Mouse (Mus musculus) c-Kit-negative CD71-positive TER-119-positive erythroid progenitor cells, embryonic 14.5 days (primary cell): ENCODE measurements around the gene Slc25a43.
A peak's percentile ranks its signal among the peaks of the same experiment; 100 is the strongest.
"Not testable (repeated sequence)": the region's sequence is repeated elsewhere in the genome, so short reads cannot be mapped to it uniquely, and the experiment has no call there.

ENCODE experiments used
- DNase-seq: peaks from one replicate; pipeline ENCODE4 v3.0.0-alpha.2; 2013; ENCODE audit warnings: low read depth, low spot score

Gene Slc25a43

DNA sequence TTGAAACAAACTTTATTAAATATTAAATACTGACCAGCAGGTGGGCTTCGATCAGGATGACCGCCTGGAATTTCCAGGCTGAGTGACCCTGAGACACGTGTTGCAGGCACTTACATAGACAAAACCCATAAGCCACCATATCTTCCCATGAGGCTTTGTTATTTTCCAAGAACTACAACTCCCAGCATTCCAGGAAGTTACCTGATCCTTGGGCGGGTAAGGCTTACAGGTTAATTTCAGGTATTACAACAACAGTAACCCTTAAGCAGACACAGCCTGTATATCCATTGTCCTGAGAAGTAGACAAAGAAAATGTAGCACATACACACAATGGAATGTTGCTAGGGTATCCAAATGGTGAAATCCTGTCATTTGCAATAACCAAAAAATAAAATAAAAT lies 45.9 kb downstream of the Slc25a43 start:
- no peak for DNase-seq

DNA sequence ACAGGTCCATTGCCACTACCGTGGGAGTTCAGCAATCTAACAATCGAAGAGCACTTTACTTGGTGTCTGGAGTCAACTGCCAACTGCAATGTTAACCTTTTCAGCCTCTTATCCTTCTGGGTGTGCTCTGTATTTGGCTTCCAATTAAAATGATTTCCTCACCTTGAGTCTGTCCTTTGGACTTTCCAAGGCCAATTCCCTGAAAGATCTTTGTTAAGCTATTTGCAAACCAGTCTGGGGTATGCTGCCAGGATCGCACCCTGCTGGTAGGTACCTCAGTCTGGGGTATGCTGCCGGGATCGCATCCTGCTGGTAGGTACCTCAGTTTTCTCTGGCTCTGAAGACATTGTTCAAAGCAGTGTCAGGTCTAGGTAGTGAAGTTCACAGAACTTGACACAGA lies 51.1 kb downstream of the Slc25a43 start:
- no peak for DNase-seq

DNA sequence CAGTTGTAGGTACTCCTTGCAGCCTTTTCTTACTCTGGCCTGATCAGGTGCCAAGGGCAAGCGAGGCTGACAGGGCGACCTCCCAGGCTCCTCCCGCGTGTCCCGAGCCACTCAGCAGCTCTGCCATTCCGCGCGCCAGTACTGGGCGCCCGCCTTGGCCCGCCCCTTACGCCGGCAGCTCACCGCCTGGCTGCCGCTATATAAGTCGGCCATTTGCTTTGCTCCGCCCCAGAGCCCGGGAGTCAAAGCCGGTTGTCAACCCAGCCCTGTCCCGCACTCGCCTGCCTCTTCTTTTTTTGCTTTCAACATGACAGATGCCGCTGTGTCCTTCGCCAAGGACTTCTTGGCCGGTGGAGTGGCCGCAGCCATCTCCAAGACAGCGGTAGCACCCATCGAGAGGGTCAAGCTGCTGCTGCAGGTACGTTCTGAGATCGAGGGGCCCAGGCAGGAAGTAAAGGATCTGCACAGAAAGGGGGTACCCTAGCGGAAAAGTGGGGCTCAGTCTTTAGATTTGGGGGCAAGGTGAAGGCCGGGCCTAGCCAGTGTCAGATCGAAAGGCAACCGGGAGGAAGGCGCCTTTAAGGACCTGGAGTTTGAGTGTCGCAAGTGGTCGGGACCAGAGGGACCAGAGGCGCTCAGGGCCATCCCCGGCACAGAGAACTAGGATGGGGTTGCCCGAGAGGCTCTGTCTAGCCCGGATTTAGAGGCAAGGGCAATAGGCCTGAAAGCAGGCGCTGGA lies 52.1 kb downstream of the Slc25a43 start, which contains the start of gene Slc25a5:
TSS of gene Slc25a5 (plus strand) at position 228 of the 739 bp plus-strand sequence.
- peak; percentile 63 for DNase-seq

DNA sequence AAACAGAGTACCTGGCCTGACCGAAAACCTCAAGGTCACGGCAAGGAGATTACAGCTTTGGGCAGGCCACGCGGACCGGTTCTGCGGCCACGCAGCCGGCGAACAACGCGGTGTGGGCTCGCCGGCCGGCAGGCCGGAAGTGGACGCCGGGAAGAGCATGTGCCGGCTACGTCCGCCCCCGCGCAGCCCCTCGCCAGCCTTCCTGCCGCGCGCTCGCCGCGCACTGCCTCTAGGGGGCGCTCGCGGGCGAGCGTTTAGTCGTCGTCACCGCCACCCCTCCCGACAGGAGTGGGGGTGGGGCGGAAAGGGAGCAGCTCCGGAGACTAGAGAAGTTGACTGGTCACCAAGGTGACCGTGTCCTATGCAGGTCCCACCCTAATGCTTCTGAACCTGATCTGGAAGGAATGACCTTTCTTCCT lies 52.7 kb downstream of the Slc25a43 start:
- peak; percentile 70 for DNase-seq

DNA sequence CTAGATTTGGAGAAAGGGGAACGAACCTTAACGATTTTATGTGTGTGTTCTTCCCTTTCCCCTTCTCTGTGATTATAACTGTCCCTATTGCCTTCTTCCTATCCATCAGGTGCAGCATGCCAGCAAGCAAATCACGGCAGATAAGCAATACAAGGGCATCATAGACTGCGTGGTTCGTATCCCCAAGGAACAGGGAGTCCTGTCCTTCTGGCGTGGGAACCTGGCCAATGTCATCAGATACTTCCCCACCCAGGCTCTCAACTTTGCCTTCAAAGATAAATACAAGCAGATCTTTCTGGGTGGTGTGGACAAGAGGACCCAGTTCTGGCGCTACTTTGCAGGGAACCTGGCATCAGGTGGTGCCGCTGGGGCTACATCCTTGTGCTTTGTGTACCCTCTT lies 53.3 kb downstream of the Slc25a43 start:
- DNase-seq, result not testable (repeated sequence)

DNA sequence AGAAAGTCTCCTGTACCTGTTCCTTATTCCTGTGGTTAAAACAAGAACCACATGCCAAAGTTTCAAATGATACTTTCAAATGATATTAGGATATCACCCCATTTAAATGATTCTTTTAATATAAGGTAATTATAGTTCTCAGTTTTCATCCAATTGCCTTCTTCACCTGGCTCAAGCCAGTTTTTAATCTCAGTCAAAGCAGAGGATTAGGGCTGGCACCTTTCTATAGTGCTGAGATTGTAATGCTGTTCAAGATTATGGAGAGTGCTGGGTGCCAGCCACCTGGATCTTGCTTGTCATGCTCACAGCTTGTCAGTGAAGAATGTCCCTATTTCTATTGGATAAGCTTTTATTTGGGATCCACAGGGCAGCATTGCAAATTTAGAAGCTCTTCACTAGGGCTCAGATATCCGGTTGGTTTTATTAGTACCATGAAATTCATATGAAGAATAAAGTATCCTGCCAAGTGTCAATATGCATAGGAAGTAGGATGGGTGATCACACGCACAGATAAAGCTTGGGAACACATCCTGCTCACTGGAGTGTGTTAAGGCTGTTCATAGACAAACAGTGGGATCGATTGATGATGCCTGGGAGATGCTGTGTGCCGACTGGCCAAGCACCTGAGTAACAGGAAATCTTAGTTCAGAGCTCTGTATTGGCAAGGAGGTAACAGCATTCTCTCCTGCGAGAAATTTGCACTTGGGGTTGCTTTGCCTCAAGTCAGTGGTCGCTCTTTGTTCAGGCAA lies 55.8 kb downstream of the Slc25a43 start:
- no peak for DNase-seq

DNA sequence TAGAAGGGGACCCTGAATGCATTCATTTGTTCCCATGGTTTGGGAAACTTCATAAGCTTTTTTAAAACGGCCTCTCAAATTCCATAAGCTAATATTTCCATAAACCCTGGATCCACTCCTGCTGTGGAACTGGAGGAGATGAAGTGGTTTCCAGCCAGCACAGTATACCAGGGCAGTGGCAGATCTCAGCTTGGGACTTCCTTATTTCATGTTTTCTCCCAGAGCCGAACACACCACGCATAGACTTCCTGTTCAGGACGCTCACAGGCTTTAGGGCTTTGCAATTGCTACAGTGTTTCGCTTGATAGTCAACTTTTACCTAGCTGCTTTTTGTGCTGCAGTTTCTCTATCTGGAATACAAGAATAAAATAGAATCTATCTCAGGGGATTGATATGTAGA lies 59.7 kb downstream of the Slc25a43 start:
- DNase-seq, result no peak

DNA sequence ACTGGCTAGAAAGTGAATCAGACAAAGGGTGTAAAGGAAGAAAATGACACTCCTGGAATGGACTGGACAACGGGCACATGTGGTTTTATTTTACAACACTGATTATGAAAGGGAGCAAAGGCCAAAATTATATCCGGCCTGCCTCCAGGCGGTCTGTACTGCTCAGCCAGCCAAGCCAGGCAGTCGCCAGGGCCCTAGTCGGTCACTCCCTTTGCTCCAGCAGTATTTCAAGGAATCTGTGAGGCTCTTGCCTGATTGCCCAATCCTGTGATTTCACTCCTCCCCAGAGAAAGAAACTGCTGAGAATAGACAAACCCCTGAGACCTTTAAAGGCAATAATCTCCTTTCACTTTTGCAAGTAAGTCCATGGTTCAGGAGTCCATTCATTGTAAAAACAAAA lies 60.7 kb downstream of the Slc25a43 start:
- DNase-seq, result no peak

DNA sequence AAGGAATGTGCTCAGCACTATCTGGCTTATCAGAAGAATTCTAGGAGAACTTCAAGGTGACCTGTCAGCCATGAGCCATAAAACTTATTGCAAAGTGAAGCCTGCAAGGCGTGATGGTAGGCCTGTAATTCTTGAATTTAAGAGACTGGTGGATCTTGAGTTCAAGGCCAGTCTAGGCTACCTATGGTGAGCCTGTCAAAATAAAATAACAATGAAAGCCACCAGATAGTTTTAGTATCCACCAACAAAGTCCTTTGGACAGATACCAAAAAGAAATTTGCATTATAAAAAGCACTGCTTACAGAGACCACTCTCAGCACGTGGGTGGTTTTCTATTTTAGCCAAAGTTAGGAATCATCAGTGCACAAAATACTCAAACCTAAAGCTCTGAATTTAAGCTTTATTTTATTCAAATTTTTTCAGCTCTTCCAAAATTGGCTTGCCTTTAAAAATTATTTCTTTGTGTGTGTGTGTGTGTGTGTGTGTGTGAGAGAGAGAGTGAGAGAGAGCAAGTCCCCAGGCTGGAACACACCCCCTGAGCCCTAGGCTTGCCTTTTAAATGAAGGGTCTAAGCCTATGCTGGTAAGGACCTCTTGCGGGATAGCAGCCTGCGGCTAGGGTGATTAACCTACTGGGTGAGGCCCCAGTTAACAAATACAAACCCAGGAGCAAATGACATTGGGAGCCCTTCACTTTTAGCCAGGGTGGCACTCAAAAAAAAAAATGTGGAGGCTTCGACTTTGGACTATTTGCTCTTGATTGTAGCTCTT lies 62.2 kb downstream of the Slc25a43 start:
- DNase-seq, result no peak

DNA sequence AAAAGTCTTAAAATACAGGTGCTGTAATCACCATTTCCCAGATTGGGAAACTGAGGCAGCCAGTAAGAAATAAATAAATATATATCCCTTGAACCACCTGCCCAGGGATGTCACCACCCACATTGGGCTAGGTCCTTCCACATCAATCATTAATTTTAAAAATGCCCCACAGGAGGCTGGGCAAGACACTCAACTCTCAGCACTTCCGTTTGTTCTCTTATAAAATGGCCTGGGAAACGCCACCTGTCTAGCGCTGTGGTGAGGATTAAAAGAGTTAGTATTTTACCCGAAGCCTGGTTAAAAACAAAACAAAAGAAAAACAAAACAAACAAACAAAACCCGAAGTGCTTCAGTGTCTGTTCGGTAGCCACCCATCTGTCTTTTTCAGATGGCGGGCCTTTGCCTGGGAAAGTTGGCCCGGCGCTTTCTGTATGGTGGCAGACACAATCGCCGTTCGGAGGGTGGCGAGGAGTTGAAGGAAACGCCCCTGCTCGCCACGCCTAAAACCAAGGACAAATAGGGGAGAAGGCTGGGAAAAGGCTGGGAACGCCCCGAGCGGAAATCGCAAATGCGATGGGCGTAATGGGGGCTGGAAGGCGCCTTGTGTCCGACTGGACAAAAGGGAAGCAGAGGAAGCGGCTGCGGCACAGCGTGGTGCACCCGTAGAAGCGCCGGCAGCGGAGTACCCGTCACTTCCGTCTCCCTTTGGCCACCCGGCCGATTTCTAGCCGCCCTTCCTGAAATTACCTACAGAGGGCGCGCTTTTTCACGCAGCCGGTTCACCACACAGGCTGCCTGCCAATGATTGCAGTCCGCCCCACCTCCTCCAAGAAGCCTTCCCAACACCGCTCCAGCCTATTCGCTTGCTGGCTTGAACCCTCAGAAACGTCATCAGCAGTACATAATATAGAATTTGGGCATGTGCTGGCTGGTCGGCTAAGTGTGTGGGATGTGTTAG lies 64.2 kb downstream of the Slc25a43 start:
- DNase-seq, result peak; percentile 69

DNA sequence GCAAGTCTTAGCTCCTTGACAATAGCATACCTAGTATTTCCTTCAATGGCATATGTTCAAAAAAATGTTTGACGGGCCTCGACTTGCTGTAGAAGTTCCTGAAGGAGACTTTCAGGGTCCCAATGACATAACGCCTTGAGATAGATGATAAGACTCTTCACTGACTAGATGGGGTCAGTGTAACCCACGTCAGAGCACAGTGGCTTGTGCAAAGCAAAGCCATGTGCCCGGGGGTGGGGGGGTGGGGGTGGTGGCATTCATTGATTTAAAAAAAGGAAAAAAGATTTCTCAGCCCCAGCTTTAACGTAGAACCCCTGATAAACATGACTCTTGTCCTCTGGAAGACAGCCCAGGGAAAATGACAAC lies 64.8 kb downstream of the Slc25a43 start:
- no peak for DNase-seq

DNA sequence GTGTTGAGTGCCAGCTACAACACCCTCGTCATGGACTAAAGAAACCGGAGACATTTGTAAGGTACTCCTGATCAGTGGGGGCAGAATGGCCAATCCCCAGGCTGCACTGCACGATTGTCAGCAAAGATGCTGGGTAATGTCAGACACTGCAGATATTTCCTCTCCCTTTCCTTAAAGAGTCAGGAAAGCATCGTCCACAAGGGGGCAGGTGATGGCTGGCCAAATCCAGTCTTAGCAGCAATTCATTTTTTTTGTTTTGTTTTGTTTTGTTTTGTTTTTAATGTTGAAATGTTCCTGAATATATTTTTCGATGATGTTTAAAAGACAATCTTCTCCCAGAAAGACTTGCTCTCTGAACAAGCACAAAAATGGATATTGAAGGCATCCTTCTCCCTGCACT lies 67.9 kb downstream of the Slc25a43 start:
- no peak for DNase-seq

DNA sequence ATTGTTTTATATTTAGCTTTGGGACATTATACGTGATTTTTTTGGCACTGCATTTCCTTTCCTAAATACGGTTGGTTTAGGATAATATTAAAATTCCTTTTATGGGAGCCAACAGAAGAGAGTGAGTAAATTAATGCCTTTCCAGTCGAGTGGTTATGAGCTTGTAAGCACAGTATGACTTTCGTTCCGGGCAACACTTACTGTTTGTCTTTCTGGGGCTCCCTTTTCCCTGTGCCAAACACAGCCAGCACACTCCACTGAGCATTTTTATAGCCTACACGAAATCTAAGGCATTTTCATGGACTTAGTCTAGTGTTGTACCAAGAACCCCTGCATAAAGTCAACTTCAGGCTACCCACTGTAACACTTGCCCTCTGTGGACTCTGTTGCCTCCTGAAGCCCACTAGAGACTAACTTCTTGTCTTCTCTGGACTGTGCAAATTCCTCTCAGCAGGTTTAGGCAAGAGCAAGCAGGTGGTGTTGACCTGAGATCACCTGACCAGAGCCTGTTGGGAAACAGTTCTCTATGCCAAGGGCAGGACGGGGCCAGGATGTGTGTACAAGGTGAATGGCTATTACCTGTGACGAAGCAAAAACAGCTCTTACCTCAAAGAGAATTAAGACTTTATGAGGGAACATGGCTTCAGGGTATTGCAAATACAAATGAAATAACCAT lies 70.8 kb downstream of the Slc25a43 start:
- no peak for DNase-seq

DNA sequence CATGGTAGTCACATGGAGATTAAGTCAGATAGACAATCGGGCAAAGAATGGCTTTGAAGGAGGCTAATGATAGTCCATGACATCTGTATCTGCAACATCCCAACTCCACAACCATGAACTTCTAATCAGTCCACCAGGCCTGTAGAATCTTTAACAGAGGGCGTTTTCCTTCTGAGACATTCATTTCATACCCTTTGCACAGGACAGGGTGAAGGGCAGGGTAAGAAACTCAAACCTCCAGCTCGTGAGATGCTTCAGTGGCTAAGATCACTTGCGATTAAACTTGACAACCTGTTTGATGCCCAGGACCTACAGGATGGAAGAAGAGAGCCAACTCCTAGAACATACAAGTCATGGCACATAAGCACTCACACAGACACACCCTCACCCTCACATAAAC lies 71.6 kb downstream of the Slc25a43 start:
- DNase-seq, result no peak

DNA sequence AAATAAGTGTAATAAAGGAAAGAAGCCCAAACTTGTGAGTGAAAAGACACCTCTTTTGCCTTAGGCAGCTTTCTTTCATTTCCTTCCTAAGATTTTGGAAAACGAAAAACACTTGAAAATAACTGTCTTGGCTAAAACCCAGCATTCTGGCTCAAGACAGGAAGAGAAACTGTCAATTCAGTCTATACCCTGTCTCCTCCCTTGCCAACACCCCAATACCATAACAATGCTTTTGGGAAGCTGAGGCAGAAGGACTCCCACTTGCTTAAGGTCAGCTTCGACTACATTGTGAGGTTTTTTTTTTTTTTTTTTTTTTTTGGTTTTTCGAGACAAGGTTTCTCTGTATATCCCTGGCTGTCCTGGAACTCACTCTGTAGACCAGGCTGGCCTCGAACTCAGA lies 72.0 kb downstream of the Slc25a43 start:
- no peak for DNase-seq

DNA sequence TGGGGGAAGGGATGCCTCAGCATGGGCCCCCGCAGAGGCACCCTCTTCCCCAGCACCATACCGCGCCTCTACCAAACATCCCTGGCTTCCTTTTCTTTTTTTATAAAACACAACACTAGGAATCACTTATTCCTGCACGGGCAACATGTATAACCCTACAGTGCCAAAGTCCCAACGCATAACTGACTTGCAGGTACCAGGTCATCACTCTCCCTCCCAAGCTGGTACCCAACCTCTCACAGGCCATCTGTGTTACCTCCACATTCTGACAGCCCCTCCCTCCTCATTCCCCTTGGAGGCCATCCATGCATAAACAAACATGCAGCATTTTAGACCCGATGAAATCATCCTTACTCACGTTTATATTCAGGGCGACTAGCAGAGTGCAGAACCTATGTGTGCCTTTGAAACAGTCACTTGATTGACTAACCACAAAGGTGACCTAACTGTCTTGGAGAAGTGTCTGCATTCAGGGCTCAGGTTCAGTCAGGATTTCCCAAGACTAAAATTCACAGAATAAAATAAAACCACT lies 73.0 kb downstream of the Slc25a43 start:
- DNase-seq, result no peak

DNA sequence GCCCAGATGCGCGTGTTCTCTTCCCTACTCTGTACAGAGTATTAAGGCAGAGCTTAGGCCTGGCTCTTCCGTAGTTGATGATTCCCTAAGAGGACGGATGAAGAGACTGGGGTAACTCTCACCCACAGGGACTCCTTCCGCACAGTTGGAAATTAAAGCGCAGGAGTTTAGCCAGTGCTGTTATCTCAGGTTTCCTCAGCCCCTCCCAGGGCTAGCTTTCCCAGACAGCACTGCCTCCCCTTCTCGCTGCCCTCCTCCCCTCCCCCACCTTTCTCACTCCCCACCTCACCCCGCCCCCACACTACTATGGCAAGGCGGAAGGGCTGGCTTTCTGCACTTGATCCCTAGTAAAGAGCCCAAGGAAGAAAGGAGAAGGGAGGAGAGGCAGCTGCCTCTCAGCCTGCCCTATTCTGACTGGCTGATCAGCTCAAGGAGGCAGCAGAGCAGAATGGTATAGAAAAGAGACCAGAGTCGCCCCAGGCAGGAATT lies 73.5 kb downstream of the Slc25a43 start:
- no peak for DNase-seq

DNA sequence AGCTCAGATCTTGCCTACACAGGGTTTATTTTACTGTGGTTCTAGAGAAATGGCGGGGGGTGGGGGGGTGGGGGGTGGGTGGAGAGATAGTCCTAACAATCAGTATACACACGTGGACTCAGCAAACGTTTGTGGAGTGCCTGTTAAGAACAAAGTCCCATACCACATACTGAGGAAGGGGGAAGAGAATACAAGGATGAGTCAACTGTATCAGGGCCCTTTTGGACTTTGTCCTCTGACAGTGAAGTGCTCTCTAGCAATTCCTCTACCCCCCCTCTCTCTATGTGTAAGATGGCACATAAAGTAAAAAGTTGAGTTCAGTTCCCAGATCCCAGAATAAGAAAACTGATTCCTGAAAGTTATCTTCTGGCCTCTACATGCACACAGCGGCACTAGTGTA lies 76.1 kb downstream of the Slc25a43 start:
- no peak for DNase-seq

DNA sequence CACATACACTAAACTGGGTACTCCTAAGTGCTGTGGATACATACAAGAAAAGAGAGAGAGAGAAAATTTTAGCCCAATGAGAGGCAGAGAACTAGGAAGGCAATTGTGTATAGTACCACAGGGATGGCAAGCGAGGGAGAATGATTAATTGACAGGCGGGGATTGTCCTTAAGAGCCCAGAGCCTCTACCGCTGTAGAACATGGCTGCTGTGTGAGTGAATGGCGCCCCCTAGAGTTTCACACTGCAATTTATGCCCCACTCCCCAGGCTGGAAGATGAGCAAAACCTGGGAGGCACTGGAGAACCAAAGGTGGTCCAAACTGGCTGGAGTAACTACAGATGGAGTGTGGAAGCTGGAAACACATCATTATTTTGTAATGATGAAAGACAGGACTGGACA lies 76.7 kb downstream of the Slc25a43 start:
- peak; percentile 35 for DNase-seq
